Mouse (Mus musculus) C2C12 (cell line): ENCODE measurements at regions not wholly inside any gene's neighbourhood (a gene's known extent, or its start where the extent isn't known, plus 50 kb on each side); places are given as distances from the start of the nearest gene placed in this dataset.

ENCODE experiments used
- CEBPB ChIP-seq: IDR thresholded peaks from one replicate; pipeline ENCODE4 v1.6.1; 2011; ENCODE audit warnings: low read depth, mild to moderate bottlenecking, control low read depth, moderate library complexity
- CTCF ChIP-seq: IDR thresholded peaks from one replicate; pipeline ENCODE4 v1.5.1; 2011; ENCODE audit not compliant: control insufficient read depth, insufficient read depth, insufficient read length
- FOSL1 ChIP-seq: IDR thresholded peaks from one replicate; pipeline ENCODE4 v1.8.0; 2011; ENCODE audit warnings: mild to moderate bottlenecking, low read length; ENCODE audit not compliant: poor library complexity, insufficient read depth, severe bottlenecking
- MAX ChIP-seq: IDR thresholded peaks from one replicate; pipeline ENCODE4 v1.6.1; 2011; ENCODE audit warnings: mild to moderate bottlenecking, control low read depth
- USF1 ChIP-seq: IDR thresholded peaks from one replicate; pipeline ENCODE4 v1.6.1; 2011; ENCODE audit warnings: low read depth, mild to moderate bottlenecking, control low read depth, moderate library complexity

DNA sequence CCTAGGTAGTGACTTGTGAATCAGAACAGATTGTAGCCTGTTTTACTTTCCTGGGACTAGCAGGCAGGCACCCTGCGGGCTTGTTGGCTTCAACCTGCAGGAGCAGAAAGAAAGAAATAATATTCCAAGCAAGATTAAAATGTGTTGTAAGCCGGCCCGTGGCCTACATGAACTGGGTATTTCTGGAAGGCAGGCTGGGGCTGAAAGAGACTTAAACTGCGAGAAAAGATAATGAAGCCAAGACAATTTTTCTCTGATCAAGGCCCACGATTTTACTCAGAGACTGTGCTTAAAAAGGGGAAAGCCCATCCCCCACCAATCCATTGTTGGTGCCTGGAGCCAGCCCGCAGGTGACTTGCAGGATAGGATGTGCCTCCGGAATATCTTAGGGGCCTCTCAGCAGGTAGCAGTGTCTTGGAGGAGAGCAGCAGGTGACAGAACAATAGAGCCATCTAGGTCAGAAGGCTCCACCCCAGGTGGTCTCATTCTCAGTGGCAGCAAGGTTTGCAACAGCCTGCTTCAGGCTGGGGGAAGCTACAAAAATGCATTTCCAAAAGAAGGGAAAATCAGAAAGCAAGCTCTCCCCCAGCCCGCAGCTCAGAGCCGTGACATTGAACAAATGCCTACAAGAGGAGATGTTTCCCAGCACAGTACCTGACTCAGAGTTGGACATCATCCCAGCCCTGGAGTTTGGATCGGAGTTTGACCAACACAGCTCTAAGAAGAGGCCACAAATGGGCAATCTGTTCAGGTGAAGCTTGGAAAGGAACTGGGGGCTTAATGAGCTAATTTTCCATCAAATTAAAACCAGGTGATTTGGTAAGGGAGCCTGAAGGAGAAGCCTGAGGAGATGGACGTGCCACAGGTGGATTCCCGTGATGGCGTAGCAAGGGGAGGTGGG lies 121.4 kb upstream of the Slc1a3 start:
- TF ChIP-seq CTCF (no peak), CEBPB (no peak), USF1 (no peak), MAX (no peak), FOSL1 (no peak)
